ENCODE assay signal across 8 mouse cellular contexts in genomic region chr10:20952926-20953325, GRCm38 (mm10). TPM values are rescaled to one million over a fixed set of nuclear protein-coding genes. Genes with fewer than 3 reads are reported as not detected.
DNase-seq lines count a peak whose midpoint lies in the region; ATAC-seq and TF ChIP-seq lines count a peak whose summit lies in the region.

No protein-coding gene starts in this region.

- ATAC-seq in G1E (ENCODE audit: extremely low read depth, insufficient number of reproducible peaks, low FRiP score, poor library complexity, severe bottlenecking), result no peak
- peak; percentile 0 for ATAC-seq in forebrain, postnatal 0 days
- no peak for ATAC-seq in liver, postnatal 0 days
- ATAC-seq in megakaryocyte-erythroid progenitor cell, adult 5-6 weeks (replicated peaks; ENCODE audit: low FRiP score, low TSS enrichment, poor library complexity, severe bottlenecking), result no peak

- DNase-seq in kidney, adult 11 months, result peak; percentile 18
- no peak for DNase-seq in kidney, adult 18-20 months
- no peak for DNase-seq in G1E (ENCODE audit: low spot score)
- DNase-seq in forebrain, postnatal 0 days, result peak; percentile 69
- no peak for DNase-seq in liver, postnatal 0 days
- DNase-seq in retina, postnatal 1 day, result no peak
- no peak for DNase-seq in ovary, postnatal 10 days (ENCODE audit: low spot score)

- H3K4me3 ChIP-seq in G1E (ENCODE audit: low read depth, low read length), result peak overlapping the region; percentile 94
- H3K4me3 ChIP-seq in forebrain, postnatal 0 days (ENCODE audit: low read depth, low read length), result peak overlapping the region; percentile 94
- peak overlapping the region; percentile 78 for H3K4me3 ChIP-seq in liver, postnatal 0 days (ENCODE audit: low read depth, low read length)

- H3K4me2 ChIP-seq in forebrain, postnatal 0 days (ENCODE audit: low read depth), result peak overlapping the region; percentile 51
- H3K4me2 ChIP-seq in liver, postnatal 0 days (ENCODE audit: low read depth, low read length), result peak overlapping the region; percentile 88

- peak overlapping the region; percentile 96 for H3K9ac ChIP-seq in forebrain, postnatal 0 days
- peak overlapping the region; percentile 75 for H3K9ac ChIP-seq in liver, postnatal 0 days (replicated peaks)

- peaks cover 3% of the 10 kb centered on the region for H3K9me3 ChIP-seq in G1E (replicated peaks)
- no peaks in the 10 kb centered on the region for H3K9me3 ChIP-seq in forebrain, postnatal 0 days (ENCODE audit: low read length)
- H3K9me3 ChIP-seq in liver, postnatal 0 days (ENCODE audit: low read length), result no peaks in the 10 kb centered on the region

- H3K36me3 ChIP-seq in G1E (replicated peaks), result peaks cover 20% of the 10 kb centered on the region
- no peaks in the 10 kb centered on the region for H3K36me3 ChIP-seq in forebrain, postnatal 0 days (ENCODE audit: insufficient read depth)
- no peaks in the 10 kb centered on the region for H3K36me3 ChIP-seq in liver, postnatal 0 days (replicated peaks; ENCODE audit: insufficient read depth, low read length)

- no peak for TF ChIP-seq CTCF in G1E (IDR thresholded peaks at IDR 0.05; ENCODE audit: low read depth, low read length)
- TF ChIP-seq CTCF in forebrain, postnatal 0 days (IDR thresholded peaks at IDR 0.05; ENCODE audit: low read depth), result no peak
- TF ChIP-seq CTCF in liver, postnatal 0 days (IDR thresholded peaks at IDR 0.05; ENCODE audit: low read depth), result no peak

- H3K27ac ChIP-seq in forebrain, postnatal 0 days (ENCODE audit: low read depth, low read length), result peak overlapping the region; percentile 98
- H3K27ac ChIP-seq in liver, postnatal 0 days (ENCODE audit: low read depth), result peak overlapping the region; percentile 87

- no peak for TF ChIP-seq EP300 in liver, postnatal 0 days (IDR thresholded peaks at IDR 0.05; ENCODE audit: low read depth)

- peaks cover 20% of the 10 kb centered on the region for H3K4me1 ChIP-seq in G1E (ENCODE audit: insufficient read depth, low read depth, low read length)
- H3K4me1 ChIP-seq in forebrain, postnatal 0 days (ENCODE audit: insufficient read depth), result no peaks in the 10 kb centered on the region
- no peaks in the 10 kb centered on the region for H3K4me1 ChIP-seq in liver, postnatal 0 days (ENCODE audit: insufficient read depth)

- H3K27me3 ChIP-seq in G1E (ENCODE audit: insufficient read depth, low read length), result no peaks in the 10 kb centered on the region
- H3K27me3 ChIP-seq in forebrain, postnatal 0 days (ENCODE audit: insufficient read depth, low read length), result no peaks in the 10 kb centered on the region
- H3K27me3 ChIP-seq in liver, postnatal 0 days (ENCODE audit: insufficient read depth, low read length), result no peaks in the 10 kb centered on the region

- 1% methylated on average over 11 of the region's 11 CpGs for WGBS in forebrain, postnatal 0 days
- whole genome bisulfite sequencing in liver, postnatal 0 days (ENCODE audit: insufficient replicate concordance), result 4% methylated on average over 11 of the region's 11 CpGs

RNA-seq across cellular contexts. Expression of gene Ahi1, which starts 0.6 kb away (rescaled TPM):
- total RNA-seq in G1E (2014; fragmentation: Nextera tagmentation) (46.8 and 48.7 TPM in 2 replicates), G1E (2017) (16.3 and 17.2 TPM in 2 replicates)
- 6.2 and 6.5 TPM in 2 replicates for polyA plus RNA-seq in G1E (2012)
- total RNA-seq in forebrain, postnatal 0 days (2014; rRNA removed), result 234 and 301 TPM in 2 replicates
- polyA plus RNA-seq in forebrain, postnatal 0 days (2015; fragmentation: Nextera tagmentation; extraction: Ambion mirVana), result 72.0 and 98.7 TPM in 2 replicates
- polyA plus RNA-seq in liver, postnatal 0 days (2015; fragmentation: Nextera tagmentation; extraction: Ambion mirVana), result 2.3 and 2.6 TPM in 2 replicates
- 5.1 and 7.5 TPM in 2 replicates for total RNA-seq in megakaryocyte-erythroid progenitor cell, adult 5-6 weeks (2014; fragmentation: Nextera tagmentation)
- 6.3 and 7.0 TPM in 2 replicates for total RNA-seq in megakaryocyte-erythroid progenitor cell, adult 5-6 weeks (2017)

Comparison
In these comparisons a context has a peak if more than half of its experiments do, and no peak if none do; other contexts are left out.
1. DNase-seq: peak in kidney, adult 11 months (single experiment) and forebrain, postnatal 0 days (single experiment); none in kidney, adult 18-20 months (single experiment), G1E (single experiment), liver, postnatal 0 days (single experiment), retina, postnatal 1 day (single experiment) and ovary, postnatal 10 days (single experiment).
2. Peak in every context shown above with its lines, with median percentiles within 50 percentile points of each other: H3K4me3 ChIP-seq.